Mouse (Mus musculus) cortical plate, adult 2 months (tissue): ENCODE measurements around the gene Tacstd2.

Source experiments
- CTCF ChIP-seq: fragments of 200-500 bp; IDR thresholded peaks from 2 replicates; pipeline ENCODE4 v1.5.1; 2011; ENCODE audit warnings: mild to moderate bottlenecking, control low read depth, low read length; ENCODE audit not compliant: insufficient read depth; ENCODE audit errors: extremely low read depth
- POLR2A ChIP-seq: fragments of 200-500 bp; IDR thresholded peaks from 2 replicates; pipeline ENCODE4 v1.6.1; 2011; ENCODE audit warnings: mild to moderate bottlenecking, low read length, control low read depth; ENCODE audit not compliant: insufficient read depth; ENCODE audit errors: extremely low read depth

GRCm38 (mm10) chr6:67555376-67555775 is 19.8 kb upstream of the Tacstd2 start:
- TF ChIP-seq CTCF (no peak), POLR2A (no peak)
